Mouse (Mus musculus): ENCODE measurements around the gene Rfx8. TPM values are rescaled to one million over a fixed set of nuclear protein-coding genes. Genes with fewer than 3 reads are reported as not detected.

The Rfx8 gene
- total and polyA plus RNA-seq, 3 experiments = not detected

DNA sequence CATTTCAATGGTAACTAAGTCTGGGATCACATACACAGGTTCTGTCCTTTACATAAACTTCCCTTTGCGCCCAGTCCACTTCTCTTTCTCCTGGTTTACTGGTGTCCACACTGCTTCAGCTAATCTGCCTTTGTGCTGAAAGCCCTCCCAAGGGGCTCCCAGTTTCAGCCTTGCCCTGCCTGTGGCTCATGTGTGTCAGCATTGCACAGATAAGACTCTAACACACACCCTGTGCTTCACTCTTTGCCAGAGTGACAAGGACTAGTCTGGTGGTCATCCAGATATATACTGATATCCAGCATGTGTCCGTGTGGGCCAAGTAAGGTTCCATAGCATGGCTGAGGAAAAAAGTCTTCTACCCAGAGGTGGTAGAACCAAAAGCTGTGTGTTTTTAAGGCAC lies 14.7 kb upstream of the Rfx8 start:
- no peak for DNase-seq (ENCODE audit: low read depth, low spot score)
- Histone ChIP-seq H3K27ac (ENCODE audit: control insufficient read depth, low read depth, low read length) (no peak overlapping the region), H3K79me2 (ENCODE audit: control insufficient read depth, insufficient read depth, low read length, poor library complexity) (no peaks in the 10 kb centered on the region), H3K36me3 (ENCODE audit: control insufficient read depth in 1 of 2, insufficient read depth in 2 of 2, low read length in 2 of 2) (no peaks in the 10 kb centered on the region), H3K27me3 (ENCODE audit: control insufficient read depth in 1 of 2, insufficient read depth in 2 of 2, low read length in 2 of 2) (no peaks in the 10 kb centered on the region), H3K4me1 (ENCODE audit: control insufficient read depth in 1 of 2, insufficient read depth in 2 of 2, low read length in 2 of 2) (no peaks in the 10 kb centered on the region), H3K9me3 (replicated peaks; ENCODE audit: insufficient read depth, low read length) (no peaks in the 10 kb centered on the region), H3K4me3 (ENCODE audit: control insufficient read depth in 1 of 2, insufficient read depth in 1 of 2, low read depth in 2 of 2, low read length in 2 of 2) (no peak overlapping the region), H3K9ac (ENCODE audit: control insufficient read depth, low read depth, low read length, poor library complexity, severe bottlenecking) (no peak overlapping the region)
- TF ChIP-seq ZC3H11A (IDR thresholded peaks at IDR 0.05; ENCODE audit: low read depth, low read length) = no peak
- no peak for TF ChIP-seq MAFK (IDR thresholded peaks at IDR 0.05; ENCODE audit: borderline replicate concordance, low read depth, low read length)
- no peak for TF ChIP-seq POLR2A (IDR thresholded peaks at IDR 0.05; ENCODE audit: control insufficient read depth in 1 of 2, insufficient read depth in 1 of 2, low read depth in 1 of 2, low read length in 2 of 2, poor library complexity in 1 of 2)
- no peak for TF ChIP-seq SMC3 (IDR thresholded peaks at IDR 0.05; ENCODE audit: low read depth, low read length)
- no peak for TF ChIP-seq TCF12 (IDR thresholded peaks at IDR 0.05; ENCODE audit: low read depth, low read length)
- TF ChIP-seq ZKSCAN1 (IDR thresholded peaks at IDR 0.05; ENCODE audit: low read depth, low read length) = no peak
- TF ChIP-seq CTCF (IDR thresholded peaks at IDR 0.05 in 2 of 3, conservative IDR thresholded peaks at IDR 0.05 in 1 of 3; ENCODE audit: control insufficient read depth in 1 of 3, insufficient read depth in 1 of 3, low read depth in 2 of 3, low read length in 3 of 3, poor library complexity in 1 of 3, severe bottlenecking in 1 of 3) = no peak
- TF ChIP-seq EP300 (IDR thresholded peaks at IDR 0.05; ENCODE audit: low read depth in 1 of 2, low read length in 2 of 2) = no peak
- no peak for TF ChIP-seq MEF2A (IDR thresholded peaks at IDR 0.05; ENCODE audit: extremely low read depth, insufficient replicate concordance, low read depth, low read length, poor library complexity, severe bottlenecking)
- TF ChIP-seq USF1 (IDR thresholded peaks at IDR 0.05; ENCODE audit: low read depth, low read length) = no peak
- no peak for TF ChIP-seq HCFC1 (IDR thresholded peaks at IDR 0.05; ENCODE audit: low read depth, low read length)
- TF ChIP-seq KAT2A (conservative IDR thresholded peaks at IDR 0.05; ENCODE audit: low read depth, low read length) = no peak
- TF ChIP-seq GABPA (IDR thresholded peaks at IDR 0.05; ENCODE audit: low read depth, low read length) = no peak
- no peak for TF ChIP-seq JUND (IDR thresholded peaks at IDR 0.05; ENCODE audit: low read depth, low read length)
- no peak for TF ChIP-seq USF2 (IDR thresholded peaks at IDR 0.05; ENCODE audit: borderline replicate concordance in 1 of 2, insufficient read depth in 1 of 2, low read depth in 1 of 2, low read length in 2 of 2)
- TF ChIP-seq ZMIZ1 (IDR thresholded peaks at IDR 0.05; ENCODE audit: low read depth, low read length) = no peak
- TF ChIP-seq POLR2AphosphoS2 (IDR thresholded peaks at IDR 0.05; ENCODE audit: low read length) = no peak
- TF ChIP-seq MYC (IDR thresholded peaks at IDR 0.05; ENCODE audit: low read depth, low read length) = no peak
- no peak for TF ChIP-seq MAZ (IDR thresholded peaks at IDR 0.05; ENCODE audit: low read depth, low read length)
- TF ChIP-seq MYB (IDR thresholded peaks at IDR 0.05; ENCODE audit: low read depth, low read length) = no peak

DNA sequence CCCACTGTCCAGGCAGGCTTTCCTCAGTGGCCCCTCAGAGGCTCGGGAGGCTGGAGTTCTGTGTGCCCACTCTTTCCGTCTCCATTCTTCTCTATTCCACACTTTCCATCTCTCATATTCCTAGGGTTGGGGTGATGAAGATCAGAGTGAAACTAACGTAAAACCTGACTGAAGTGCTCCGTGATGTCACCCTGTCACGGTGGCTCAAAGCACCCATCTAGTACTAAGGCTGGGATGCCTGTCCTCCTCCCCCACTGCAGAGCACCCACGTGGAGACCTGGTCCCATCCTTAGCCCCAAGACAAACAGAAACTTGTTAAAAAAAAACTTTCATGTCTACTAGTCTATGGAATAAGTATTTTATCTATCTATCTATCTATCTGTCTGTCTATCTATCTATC lies 14.1 kb upstream of the Rfx8 start:
- no peak overlapping the region for H3K4me3 ChIP-seq (ENCODE audit: control insufficient read depth in 1 of 2, insufficient read depth in 1 of 2, low read depth in 2 of 2, low read length in 2 of 2)
- no peaks in the 10 kb centered on the region for H3K79me2 ChIP-seq (ENCODE audit: control insufficient read depth, insufficient read depth, low read length, poor library complexity)
- TF ChIP-seq RCOR1 (IDR thresholded peaks at IDR 0.05; ENCODE audit: low read depth, low read length) = no peak
- TF ChIP-seq NRF1 (IDR thresholded peaks at IDR 0.05; ENCODE audit: insufficient read depth, low read depth, low read length, poor library complexity, severe bottlenecking) = no peak
- no peak for TF ChIP-seq MYC (IDR thresholded peaks at IDR 0.05; ENCODE audit: low read depth, low read length)
- TF ChIP-seq TCF12 (IDR thresholded peaks at IDR 0.05; ENCODE audit: low read depth, low read length) = no peak
- TF ChIP-seq MYB (IDR thresholded peaks at IDR 0.05; ENCODE audit: low read depth, low read length) = no peak
- no peak for TF ChIP-seq POLR2AphosphoS5 (IDR thresholded peaks at IDR 0.05; ENCODE audit: borderline replicate concordance, low read depth, low read length)
- TF ChIP-seq GABPA (IDR thresholded peaks at IDR 0.05; ENCODE audit: low read depth, low read length) = no peak
- TF ChIP-seq ETS1 (IDR thresholded peaks at IDR 0.05; ENCODE audit: low read depth, low read length) = no peak
- no peak for TF ChIP-seq ZMIZ1 (IDR thresholded peaks at IDR 0.05; ENCODE audit: low read depth, low read length)
- TF ChIP-seq POLR2AphosphoS2 (IDR thresholded peaks at IDR 0.05; ENCODE audit: low read length) = no peak
- no peak overlapping the region for H3K27ac ChIP-seq (ENCODE audit: control insufficient read depth, low read depth, low read length)
- H3K27me3 ChIP-seq (ENCODE audit: control insufficient read depth in 1 of 2, insufficient read depth in 2 of 2, low read length in 2 of 2) = no peaks in the 10 kb centered on the region
- no peaks in the 10 kb centered on the region for H3K4me1 ChIP-seq (ENCODE audit: control insufficient read depth in 1 of 2, insufficient read depth in 2 of 2, low read length in 2 of 2)
- no peak overlapping the region for H3K9ac ChIP-seq (ENCODE audit: control insufficient read depth, low read depth, low read length, poor library complexity, severe bottlenecking)
- H3K9me3 ChIP-seq (replicated peaks; ENCODE audit: insufficient read depth, low read length) = no peaks in the 10 kb centered on the region
- no peak for DNase-seq (ENCODE audit: low read depth, low spot score)
- H3K36me3 ChIP-seq (ENCODE audit: control insufficient read depth in 1 of 2, insufficient read depth in 2 of 2, low read length in 2 of 2) = no peaks in the 10 kb centered on the region
